Mouse (Mus musculus) liver, postnatal 0 days (tissue): Measurements from ENCODE around the gene Vmn1r231. TPM values are rescaled to one million over a fixed set of nuclear protein-coding genes. Genes with fewer than 3 reads are reported as not detected.

Experiments used
- ATAC-seq: fragments of 200-750 bp; cut with Nextera tagmentation; 2 replicates; pipeline ENCODE4 v1.8.0; 2017; ENCODE audit warnings: mild to moderate bottlenecking, moderate library complexity
- DNase-seq: peaks from one replicate; pipeline ENCODE4 v3.0.0-alpha.2; 2016
- H3K27ac ChIP-seq: fragments of 300-500 bp; sonication (generic); 2 replicates; pipeline ENCODE4 v1.5.1; 2014; ENCODE audit warnings: antibody characterized with exemption, moderate library complexity, mild to moderate bottlenecking, low read depth
- H3K27me3 ChIP-seq: fragments of 300-500 bp; sonication (generic); 2 replicates; pipeline ENCODE4 v1.6.1; 2014; ENCODE audit warnings: low read length, control low read depth, mixed read lengths; ENCODE audit not compliant: insufficient read depth
- H3K36me3 ChIP-seq: fragments of 300-500 bp; sonication (generic); replicated peaks from 2 replicates; pipeline ENCODE4 v1.6.1; 2014; ENCODE audit warnings: mild to moderate bottlenecking, control low read depth, low read length, moderate library complexity, mixed read lengths; ENCODE audit not compliant: insufficient read depth
- H3K4me1 ChIP-seq: fragments of 300-500 bp; sonication (generic); 2 replicates; pipeline ENCODE4 v1.6.1; 2014; ENCODE audit warnings: antibody characterized with exemption, mild to moderate bottlenecking, control low read depth; ENCODE audit not compliant: insufficient read depth
- H3K4me2 ChIP-seq: fragments of 300-500 bp; sonication (generic); 2 replicates; pipeline ENCODE4 v1.6.1; 2014; ENCODE audit warnings: low read depth, mild to moderate bottlenecking, low read length, moderate library complexity, mixed read lengths
- H3K4me3 ChIP-seq: fragments of 300-500 bp; sonication (generic); 2 replicates; pipeline ENCODE4 v1.5.1; 2014; ENCODE audit warnings: low read depth, low read length
- H3K9ac ChIP-seq: fragments of 300-500 bp; sonication (generic); replicated peaks from 2 replicates; pipeline ENCODE4 v1.6.1; 2014; ENCODE audit warnings: mild to moderate bottlenecking, moderate library complexity
- H3K9me3 ChIP-seq: fragments of 300-500 bp; sonication (generic); 2 replicates; pipeline ENCODE4 v1.6.1; 2016; ENCODE audit warnings: mild to moderate bottlenecking, control low read depth, low read length, mixed read lengths
- CTCF ChIP-seq: sonication (generic); IDR thresholded peaks from 2 replicates; pipeline ENCODE4 v1.5.1; 2016; ENCODE audit warnings: antibody characterized with exemption, low read depth
- EP300 ChIP-seq: IDR thresholded peaks from 2 replicates; pipeline ENCODE4 v1.6.1; 2016; ENCODE audit warnings: antibody characterized with exemption, low read depth, mild to moderate bottlenecking
- WGBS: fragments of 180-500 bp; shearing (Covaris S2); extraction: QIAGEN DNeasy Blood & Tissue Kit; methylation state at CpG from one replicate; pipeline ENCODE4 v1.1.7; 2014; ENCODE audit not compliant: insufficient replicate concordance; 5-methylcytosine and 5-hydroxymethylcytosine counted together
- polyA plus RNA-seq: library from polyadenylated mRNA; unstranded; fragments of >200 nt; fragmentation: Nextera tagmentation; extraction: Ambion mirVana; gene quantifications from 2 replicates; pipeline ENCODE4 v1.2.1, GENCODE M21; 2015

Gene Vmn1r231
- not detected in 2 replicates for polyA plus RNA-seq

- Histone ChIP-seq H3K9me3 (no peaks in the 10 kb centered on the region), H3K4me2 (no peak within 1 kb of the TSS), H3K36me3 (no peaks in the 10 kb centered on the region), H3K4me1 (no peaks in the 10 kb centered on the region), H3K27ac (no peak within 1 kb of the TSS), H3K9ac (no peak within 1 kb of the TSS), H3K4me3 (no peak within 1 kb of the TSS), H3K27me3 (no peaks in the 10 kb centered on the region)
- ATAC-seq (no peak), DNase-seq (no peak)
- WGBS: 48% methylated on average over 2 of the region's 2 CpGs
- no peak for TF ChIP-seq CTCF
- no peak for TF ChIP-seq EP300
These were observed at the start of gene Vmn1r231 for GRCm38 (mm10) chr17:20904991-20905390. Gene Vmn1r231, minus strand, starts transcription at chr17:20905091.

- Histone ChIP-seq H3K4me1 (peaks cover 22% of the 10 kb centered on the region), H3K36me3 (peaks cover 7% of the 10 kb centered on the region; the same call in 1 of the 2 replicates), H3K4me3 (peak overlapping the region; percentile 90), H3K9me3 (no peaks in the 10 kb centered on the region), H3K4me2 (peak overlapping the region; percentile 85), H3K27me3 (no peaks in the 10 kb centered on the region), H3K9ac (peak overlapping the region; percentile 86), H3K27ac (peak overlapping the region; percentile 98)
- no peak for DNase-seq
- TF ChIP-seq CTCF (no peak), EP300 (no peak)
- ATAC-seq: no peak
These were observed 41.7 kb upstream of the Vmn1r231 start for GRCm38 (mm10) chr17:20946636-20947035.

GRCm38 (mm10) chr17:20946026-20946565 is 41.2 kb upstream of the Vmn1r231 start:
- Histone ChIP-seq H3K4me1 (peaks cover 22% of the 10 kb centered on the region), H3K9me3 (no peaks in the 10 kb centered on the region), H3K36me3 (0 out of 2 replicates have a peak, but pooled peaks cover 5% of the 10 kb centered on the region), H3K4me3 (peak overlapping the region; percentile 90), H3K27me3 (no peaks in the 10 kb centered on the region), H3K4me2 (peak overlapping the region; percentile 85), H3K27ac (peak overlapping the region; percentile 98), H3K9ac (peak overlapping the region; percentile 86)
- DNase-seq: peak; percentile 27
- ATAC-seq: no peak
- WGBS: 1% methylated on average over 13 of the region's 13 CpGs
- TF ChIP-seq CTCF: no peak
- no peak for TF ChIP-seq EP300

GRCm38 (mm10) chr17:20944985-20945891 is 40.3 kb upstream of the Vmn1r231 start, which contains the start of gene Ppp2r1a:
Gene Ppp2r1a, plus strand, starts transcription at chr17:20945311.
- Histone ChIP-seq H3K9ac (peak within 1 kb of the TSS; percentile 86), H3K36me3 (0 out of 2 replicates have a peak, but pooled peaks cover 2% of the 10 kb centered on the region), H3K27me3 (no peaks in the 10 kb centered on the region), H3K4me2 (peak within 1 kb of the TSS; percentile 85), H3K9me3 (no peaks in the 10 kb centered on the region), H3K27ac (peak within 1 kb of the TSS; percentile 98), H3K4me1 (peaks cover 22% of the 10 kb centered on the region), H3K4me3 (peak within 1 kb of the TSS; percentile 90)
- peak; percentile 96 for DNase-seq
- ATAC-seq: peak; percentile 97
- TF ChIP-seq EP300: no peak; the same call in 1 of the 2 replicates
- peak; percentile 29; the same call in 1 of the 2 replicates for TF ChIP-seq CTCF
- WGBS: under 1% methylated on average over 69 of the region's 69 CpGs

- Histone ChIP-seq H3K27me3 (no peaks in the 10 kb centered on the region), H3K27ac (peak overlapping the region; percentile 84), H3K9me3 (no peaks in the 10 kb centered on the region), H3K4me3 (peak overlapping the region; percentile 90), H3K4me1 (peaks cover 22% of the 10 kb centered on the region), H3K9ac (peak overlapping the region; percentile 57), H3K4me2 (peak overlapping the region; percentile 76), H3K36me3 (no peaks in the 10 kb centered on the region)
- ATAC-seq (no peak), DNase-seq (no peak)
- no peak for TF ChIP-seq CTCF
- WGBS: 47% methylated on average over 3 of the region's 3 CpGs
These were observed 39.3 kb upstream of the Vmn1r231 start for GRCm38 (mm10) chr17:20944226-20944625.

- DNase-seq (no peak), ATAC-seq (no peak)
- Histone ChIP-seq H3K4me3 (no peak within 1 kb of the TSS), H3K4me2 (no peak within 1 kb of the TSS), H3K4me1 (no peaks in the 10 kb centered on the region), H3K9ac (no peak within 1 kb of the TSS), H3K36me3 (no peaks in the 10 kb centered on the region), H3K9me3 (no peaks in the 10 kb centered on the region), H3K27ac (no peak within 1 kb of the TSS), H3K27me3 (no peaks in the 10 kb centered on the region)
- WGBS: 47% methylated on average over 1 of the region's 1 CpGs
- TF ChIP-seq CTCF (no peak), EP300 (no peak)
These were observed 14.7 kb upstream of the Vmn1r231 start, which contains the start of gene Vmn1r232 for GRCm38 (mm10) chr17:20919614-20920013. Gene Vmn1r232, minus strand, starts transcription at chr17:20919714.
